Mouse (Mus musculus) midbrain, embryonic 12.5 days (tissue): ENCODE results near the gene Srr. TPM values are rescaled to one million over a fixed set of nuclear protein-coding genes. Genes with fewer than 3 reads are reported as not detected.

Experiments used
- ATAC-seq: fragments of 200-750 bp; cut with Nextera tagmentation; 2 replicates; pipeline ENCODE4 v1.8.0; 2017; ENCODE audit warnings: low read depth, moderate TSS enrichment, moderate library complexity; ENCODE audit not compliant: low FRiP score
- H3K27ac ChIP-seq: fragments of 300-500 bp; sonication (generic); replicated peaks from 2 replicates; pipeline ENCODE4 v1.5.1; 2016; ENCODE audit warnings: mild to moderate bottlenecking
- H3K27me3 ChIP-seq: fragments of 300-500 bp; sonication (generic); 2 replicates; pipeline ENCODE4 v1.6.1; 2016; ENCODE audit warnings: mild to moderate bottlenecking
- H3K36me3 ChIP-seq: fragments of 300-500 bp; sonication (generic); 2 replicates; pipeline ENCODE4 v1.6.1; 2016
- H3K4me1 ChIP-seq: fragments of 300-500 bp; sonication (generic); 2 replicates; pipeline ENCODE4 v1.6.1; 2016
- H3K4me2 ChIP-seq: fragments of 300-500 bp; sonication (generic); replicated peaks from 2 replicates; pipeline ENCODE4 v1.6.1; 2016; ENCODE audit warnings: mild to moderate bottlenecking, moderate library complexity
- H3K4me3 ChIP-seq: fragments of 300-500 bp; sonication (generic); 2 replicates; pipeline ENCODE4 v1.5.1; 2016; ENCODE audit warnings: mild to moderate bottlenecking
- H3K9ac ChIP-seq: fragments of 300-500 bp; sonication (generic); replicated peaks from 2 replicates; pipeline ENCODE4 v1.6.1; 2016; ENCODE audit warnings: mild to moderate bottlenecking, moderate library complexity
- H3K9me3 ChIP-seq: fragments of 300-500 bp; sonication (generic); 2 replicates; pipeline ENCODE4 v1.6.1; 2016; ENCODE audit warnings: mild to moderate bottlenecking
- WGBS: fragments of 180-500 bp; shearing (Covaris S2); methylation state at CpG from one replicate; pipeline ENCODE4 v1.1.7; 2016; 5-methylcytosine and 5-hydroxymethylcytosine counted together
- polyA plus RNA-seq: library from polyadenylated mRNA; unstranded; fragments of >200 nt; fragmentation: Nextera tagmentation; extraction: Ambion mirVana; gene quantifications from 2 replicates; pipeline ENCODE4 v1.2.1, GENCODE M21; 2016

Gene Srr
- 27.5 and 28.1 TPM in 2 replicates for polyA plus RNA-seq

- under 1% methylated on average over 74 of the region's 88 CpGs for WGBS
- Histone ChIP-seq H3K4me1 (peaks cover 19% of the 10 kb centered on the region), H3K9ac (peak within 1 kb of the TSS; percentile 94), H3K4me2 (peak within 1 kb of the TSS; percentile 77), H3K27me3 (no peaks in the 10 kb centered on the region), H3K4me3 (peak within 1 kb of the TSS; percentile 92), H3K27ac (peak within 1 kb of the TSS; percentile 98), H3K9me3 (no peaks in the 10 kb centered on the region), H3K36me3 (peaks cover 12% of the 10 kb centered on the region)
- ATAC-seq: peak; percentile 96
Observed at GRCm38 (mm10) chr11:74925577-74926387, at the start of gene Srr, which contains the start of gene Smg6. Srr (minus strand) TSS chr11:74925948. Smg6 (plus strand) TSS chr11:74925823.

GRCm38 (mm10) chr11:74974615-74975014, 48.9 kb upstream of the Srr start:
- Histone ChIP-seq H3K27me3 (no peaks in the 10 kb centered on the region), H3K4me1 (no peaks in the 10 kb centered on the region), H3K36me3 (peaks cover 11% of the 10 kb centered on the region; the same call in 1 of the 2 replicates), H3K4me2 (no peak overlapping the region), H3K4me3 (no peak overlapping the region), H3K27ac (no peak overlapping the region), H3K9ac (no peak overlapping the region), H3K9me3 (no peaks in the 10 kb centered on the region)
- no peak for ATAC-seq

DNA sequence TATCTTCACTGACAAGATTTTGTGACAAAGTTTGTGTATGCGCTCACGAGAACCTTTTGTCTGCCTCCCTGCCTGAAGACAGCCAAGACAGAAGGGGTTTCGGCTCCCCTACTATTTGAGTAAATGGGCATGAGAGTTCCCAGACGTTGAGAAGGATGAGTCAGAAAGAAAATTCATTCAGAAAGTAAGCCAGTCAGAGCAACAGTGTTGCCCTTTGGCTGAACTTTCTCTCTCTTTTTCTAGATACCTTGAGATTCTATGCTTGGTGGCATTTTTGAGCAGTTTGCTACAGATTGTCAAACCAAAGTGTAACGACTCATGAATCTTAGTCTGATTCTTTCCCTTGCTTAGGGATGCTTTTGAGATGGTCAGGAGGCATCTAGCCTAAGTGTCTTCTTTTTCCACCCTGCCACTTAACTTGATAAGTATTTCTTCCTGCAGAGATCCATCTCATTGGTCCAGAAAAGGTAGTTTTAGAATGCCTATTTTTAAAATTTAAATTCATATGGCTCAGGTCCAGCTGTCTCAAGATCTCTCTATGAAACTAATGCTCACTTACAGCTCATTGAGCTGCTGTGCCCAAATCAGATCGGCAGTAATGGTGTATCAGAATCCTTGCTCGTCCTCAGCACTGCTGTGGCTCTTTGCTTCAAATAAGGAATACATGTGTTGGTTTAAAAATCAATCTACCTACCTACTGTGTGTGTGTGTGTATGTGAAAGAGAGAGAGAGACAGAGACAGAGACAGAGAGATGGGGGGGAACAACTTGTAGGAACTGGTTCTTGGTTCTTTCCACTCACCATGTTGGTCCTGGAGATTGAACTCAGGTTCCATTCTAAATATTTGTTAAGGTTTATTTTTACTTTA, 47.8 kb upstream of the Srr start:
- Histone ChIP-seq H3K36me3 (peaks cover 11% of the 10 kb centered on the region; the same call in 1 of the 2 replicates), H3K9ac (no peak overlapping the region), H3K4me2 (no peak overlapping the region), H3K27me3 (no peaks in the 10 kb centered on the region), H3K4me1 (no peaks in the 10 kb centered on the region), H3K9me3 (no peaks in the 10 kb centered on the region), H3K4me3 (no peak overlapping the region), H3K27ac (no peak overlapping the region)
- no peak for ATAC-seq
- WGBS: 90% methylated on average over 7 of the region's 7 CpGs

DNA sequence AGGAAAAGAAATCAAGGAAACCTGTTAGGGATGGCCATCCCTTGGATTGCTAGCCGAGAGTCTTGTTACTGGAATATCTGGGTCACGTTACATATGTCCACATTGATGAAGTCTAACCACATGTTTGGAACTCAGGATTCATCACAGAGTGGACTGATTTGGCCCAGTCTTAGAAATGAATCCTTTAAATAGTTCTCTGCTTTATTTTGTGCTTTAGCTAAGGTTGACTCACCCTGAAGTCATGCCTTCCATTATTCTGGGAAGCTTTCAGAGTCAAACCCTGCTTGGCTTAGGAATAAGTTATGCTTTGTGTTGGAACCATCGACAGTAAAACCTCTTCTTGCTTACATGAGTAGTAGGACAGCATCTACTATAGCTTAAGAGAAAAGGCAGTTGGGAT, 39.8 kb upstream of the Srr start:
- Histone ChIP-seq H3K27ac (no peak overlapping the region), H3K36me3 (0 out of 2 replicates have a peak, but pooled peaks cover 3% of the 10 kb centered on the region), H3K4me2 (no peak overlapping the region), H3K9me3 (no peaks in the 10 kb centered on the region), H3K9ac (no peak overlapping the region), H3K4me3 (no peak overlapping the region), H3K4me1 (no peaks in the 10 kb centered on the region), H3K27me3 (no peaks in the 10 kb centered on the region)
- WGBS: 97% methylated on average over 3 of the region's 3 CpGs
- no peak for ATAC-seq

DNA sequence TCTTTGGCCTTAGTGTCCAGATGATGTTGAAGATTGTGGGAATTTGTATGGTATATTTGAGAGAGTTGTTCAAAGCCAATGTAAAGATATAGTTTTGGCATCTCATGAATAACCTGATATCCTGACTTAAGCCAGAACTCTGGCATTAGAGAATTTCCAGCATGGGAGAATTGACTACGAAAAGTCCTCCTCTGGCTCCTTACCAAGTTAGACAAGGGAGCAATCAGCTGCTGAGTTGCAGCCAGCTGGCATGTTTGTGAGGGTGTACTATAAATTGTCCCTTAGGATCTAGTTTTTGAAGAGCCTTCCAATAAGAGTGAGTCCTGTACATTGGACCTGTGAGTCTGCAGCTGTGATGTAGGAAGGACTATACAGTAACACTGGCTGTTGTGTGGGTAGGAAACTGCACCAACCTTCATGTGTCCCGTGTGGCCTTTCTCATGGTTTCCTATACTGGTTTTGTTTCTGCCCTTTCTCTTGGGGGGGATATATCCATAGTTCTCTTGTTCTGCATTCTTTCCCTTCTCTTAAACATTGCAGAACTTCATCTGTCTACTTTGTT, 37.2 kb upstream of the Srr start:
- 84% methylated on average over 2 of the region's 2 CpGs for WGBS
- no peak overlapping the region for H3K9ac ChIP-seq
- no peaks in the 10 kb centered on the region for H3K27me3 ChIP-seq
- no peaks in the 10 kb centered on the region for H3K4me1 ChIP-seq
- ATAC-seq: no peak
- no peaks in the 10 kb centered on the region for H3K9me3 ChIP-seq
- no peak overlapping the region for H3K4me3 ChIP-seq
- 0 out of 2 replicates have a peak, but pooled peaks cover 3% of the 10 kb centered on the region for H3K36me3 ChIP-seq
- H3K4me2 ChIP-seq: no peak overlapping the region
- no peak overlapping the region for H3K27ac ChIP-seq

GRCm38 (mm10) chr11:74961953-74962352, 36.2 kb upstream of the Srr start:
- H3K27me3 ChIP-seq: no peaks in the 10 kb centered on the region
- no peak overlapping the region for H3K27ac ChIP-seq
- no peaks in the 10 kb centered on the region for H3K4me1 ChIP-seq
- peaks cover 6% of the 10 kb centered on the region; the same call in 1 of the 2 replicates for H3K36me3 ChIP-seq
- no peak overlapping the region for H3K4me3 ChIP-seq
- H3K4me2 ChIP-seq: no peak overlapping the region
- no peaks in the 10 kb centered on the region for H3K9me3 ChIP-seq
- no peak for ATAC-seq
- H3K9ac ChIP-seq: no peak overlapping the region

- Histone ChIP-seq H3K4me2 (no peak overlapping the region), H3K27me3 (no peaks in the 10 kb centered on the region), H3K9me3 (no peaks in the 10 kb centered on the region), H3K9ac (no peak overlapping the region), H3K27ac (no peak overlapping the region), H3K36me3 (peaks cover 7% of the 10 kb centered on the region; the same call in 1 of the 2 replicates), H3K4me1 (no peaks in the 10 kb centered on the region), H3K4me3 (no peak overlapping the region)
- ATAC-seq: no peak
- WGBS: 97% methylated on average over 9 of the region's 9 CpGs
Observed at GRCm38 (mm10) chr11:74960031-74960551, 34.3 kb upstream of the Srr start.

DNA sequence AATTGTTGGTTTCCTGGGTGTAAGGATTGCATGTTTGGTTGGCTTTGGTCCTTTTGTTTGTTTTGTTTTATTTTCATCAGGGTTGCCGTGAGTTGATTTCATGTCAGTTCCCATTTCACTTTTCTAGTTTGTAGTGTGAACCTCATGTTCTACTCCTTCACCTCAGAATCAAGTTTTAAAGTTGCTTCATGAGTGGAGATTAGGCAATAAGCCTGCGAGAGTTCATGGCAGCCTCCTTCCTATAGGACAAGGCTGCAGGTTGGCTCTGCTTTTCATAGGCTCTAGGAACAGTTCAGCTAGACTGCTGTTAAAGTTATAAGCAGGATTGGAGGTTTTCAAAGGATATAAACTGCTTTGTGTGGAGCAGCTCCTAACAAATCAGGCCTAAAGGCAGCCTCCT, 33.8 kb upstream of the Srr start:
- H3K27me3 ChIP-seq: no peaks in the 10 kb centered on the region
- H3K9me3 ChIP-seq: no peaks in the 10 kb centered on the region
- no peak overlapping the region for H3K9ac ChIP-seq
- H3K4me1 ChIP-seq: no peaks in the 10 kb centered on the region
- no peak overlapping the region for H3K27ac ChIP-seq
- no peak overlapping the region for H3K4me2 ChIP-seq
- H3K36me3 ChIP-seq: peaks cover 11% of the 10 kb centered on the region; the same call in 1 of the 2 replicates
- 88% methylated on average over 2 of the region's 2 CpGs for WGBS
- no peak for ATAC-seq
- no peak overlapping the region for H3K4me3 ChIP-seq

GRCm38 (mm10) chr11:74957600-74957999, 31.9 kb upstream of the Srr start:
- H3K9me3 ChIP-seq: no peaks in the 10 kb centered on the region
- H3K27ac ChIP-seq: no peak overlapping the region
- H3K36me3 ChIP-seq: peaks cover 15% of the 10 kb centered on the region
- no peaks in the 10 kb centered on the region for H3K4me1 ChIP-seq
- 80% methylated on average over 2 of the region's 2 CpGs for WGBS
- ATAC-seq: no peak
- no peak overlapping the region for H3K4me2 ChIP-seq
- H3K4me3 ChIP-seq: no peak overlapping the region
- H3K27me3 ChIP-seq: no peaks in the 10 kb centered on the region
- H3K9ac ChIP-seq: no peak overlapping the region

DNA sequence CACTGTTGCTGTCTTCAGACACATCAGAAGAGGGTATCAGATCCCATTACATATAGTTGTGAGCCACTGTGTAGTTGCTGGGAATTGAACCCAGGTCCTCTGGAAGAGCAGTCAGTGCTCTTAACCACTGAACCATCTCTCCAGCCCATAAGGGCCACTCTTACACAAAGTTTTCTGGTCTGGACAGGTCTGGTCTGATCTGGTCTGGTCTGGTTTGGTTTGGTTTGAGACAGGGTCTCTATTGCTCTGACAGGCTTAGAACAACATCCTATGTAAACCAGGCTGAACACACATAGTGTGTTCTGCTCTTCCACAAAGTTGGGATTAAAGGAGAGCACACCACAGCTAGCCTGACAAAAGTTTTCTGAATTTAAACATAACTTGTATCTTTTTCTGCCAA, 30.3 kb upstream of the Srr start:
- no peak for ATAC-seq
- Histone ChIP-seq H3K9ac (no peak overlapping the region), H3K4me2 (no peak overlapping the region), H3K27ac (no peak overlapping the region), H3K27me3 (no peaks in the 10 kb centered on the region), H3K4me3 (no peak overlapping the region), H3K36me3 (peaks cover 15% of the 10 kb centered on the region), H3K4me1 (no peaks in the 10 kb centered on the region), H3K9me3 (no peaks in the 10 kb centered on the region)

- peaks cover 21% of the 10 kb centered on the region for H3K36me3 ChIP-seq
Observed at GRCm38 (mm10) chr11:74954901-74955300, 29.2 kb upstream of the Srr start.

DNA sequence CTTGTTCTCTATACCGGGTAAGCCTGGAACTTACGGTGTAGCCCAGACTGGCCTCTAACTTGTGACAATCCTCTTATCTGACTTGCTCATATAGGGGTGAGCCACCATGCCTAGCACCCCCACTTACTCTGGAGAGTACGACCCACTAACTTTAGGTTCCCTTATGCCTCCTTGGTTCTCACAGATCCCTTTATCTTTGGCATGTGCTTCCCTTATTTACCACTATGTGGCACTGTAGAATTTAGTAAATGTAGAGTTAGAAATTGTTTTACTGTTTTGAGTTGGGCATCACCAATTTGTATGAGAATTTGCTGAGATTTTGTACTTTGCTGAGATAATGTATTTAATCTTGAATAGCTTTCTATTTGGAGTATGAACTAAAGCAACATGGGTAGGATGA, 20.6 kb upstream of the Srr start:
- 80% methylated on average over 3 of the region's 3 CpGs for WGBS
- Histone ChIP-seq H3K4me2 (no peak overlapping the region), H3K36me3 (peaks cover 39% of the 10 kb centered on the region), H3K27ac (no peak overlapping the region), H3K4me1 (no peaks in the 10 kb centered on the region), H3K9me3 (no peaks in the 10 kb centered on the region), H3K4me3 (no peak overlapping the region), H3K27me3 (no peaks in the 10 kb centered on the region), H3K9ac (no peak overlapping the region)
- no peak for ATAC-seq

More at GRCm38 (mm10) chr11:74954901-74955300, 29.2 kb upstream of the Srr start:
- H3K4me1 ChIP-seq: no peaks in the 10 kb centered on the region
- H3K4me2 ChIP-seq: no peak overlapping the region
- no peak overlapping the region for H3K4me3 ChIP-seq
- ATAC-seq: no peak
- H3K9ac ChIP-seq: no peak overlapping the region
- H3K27me3 ChIP-seq: no peaks in the 10 kb centered on the region
- H3K9me3 ChIP-seq: no peaks in the 10 kb centered on the region
- no peak overlapping the region for H3K27ac ChIP-seq
